Mouse (Mus musculus): Measurements from ENCODE around the gene Nol9. TPM values are rescaled to one million over a fixed set of nuclear protein-coding genes. Genes with fewer than 3 reads are reported as not detected.

The Nol9 gene
- total and polyA plus RNA-seq, 2 experiments from 2014 or later, result 7.8 to 8.0 TPM

- 86% methylated on average over 3 of the region's 3 CpGs for WGBS
- ATAC-seq (ENCODE audit: insufficient read depth, low read depth) (no peak), DNase-seq (ENCODE audit: low spot score) (no peak)
- Histone ChIP-seq H3K9me3 (replicated peaks; ENCODE audit: control insufficient read depth, low read length) (no peaks in the 10 kb centered on the region), H3K36me3 (replicated peaks; ENCODE audit: control insufficient read depth, insufficient read depth, low read length) (no peaks in the 10 kb centered on the region), H3K4me3 (ENCODE audit: low read depth, low read length) (no peak overlapping the region), H3K9ac (replicated peaks; ENCODE audit: low read depth, low read length) (no peak overlapping the region), H3K27ac (ENCODE audit: low read depth) (no peak overlapping the region), H3K4me1 (ENCODE audit: control insufficient read depth, insufficient read depth) (no peaks in the 10 kb centered on the region), H3K27me3 (ENCODE audit: control insufficient read depth, insufficient read depth, low read length) (no peaks in the 10 kb centered on the region), H3K4me2 (ENCODE audit: low read depth, low read length) (no peak overlapping the region)
- TF ChIP-seq CTCF (IDR thresholded peaks at IDR 0.05; ENCODE audit: low read depth), result no peak
- no peak for TF ChIP-seq EP300 (IDR thresholded peaks at IDR 0.05; ENCODE audit: low read depth)
Observed at GRCm38 (mm10) chr4:152079261-152079660, 40.1 kb downstream of the Nol9 start.

- no peak for TF ChIP-seq EP300 (IDR thresholded peaks at IDR 0.05; ENCODE audit: low read depth)
- TF ChIP-seq CTCF (IDR thresholded peaks at IDR 0.05; ENCODE audit: low read depth), result no peak
- Histone ChIP-seq H3K4me2 (ENCODE audit: low read depth, low read length) (no peak overlapping the region), H3K27me3 (ENCODE audit: control insufficient read depth, insufficient read depth, low read length) (no peaks in the 10 kb centered on the region), H3K9me3 (replicated peaks; ENCODE audit: control insufficient read depth, low read length) (no peaks in the 10 kb centered on the region), H3K4me3 (ENCODE audit: low read depth, low read length) (no peak overlapping the region), H3K9ac (replicated peaks; ENCODE audit: low read depth, low read length) (no peak overlapping the region), H3K36me3 (replicated peaks; ENCODE audit: control insufficient read depth, insufficient read depth, low read length) (no peaks in the 10 kb centered on the region), H3K4me1 (ENCODE audit: control insufficient read depth, insufficient read depth) (no peaks in the 10 kb centered on the region), H3K27ac (ENCODE audit: low read depth) (no peak overlapping the region)
- 59% methylated on average over 7 of the region's 7 CpGs for WGBS
- DNase-seq (ENCODE audit: low spot score) (no peak), ATAC-seq (ENCODE audit: insufficient read depth, low read depth) (no peak)
Observed at GRCm38 (mm10) chr4:152079931-152080330, 40.8 kb downstream of the Nol9 start.

DNA sequence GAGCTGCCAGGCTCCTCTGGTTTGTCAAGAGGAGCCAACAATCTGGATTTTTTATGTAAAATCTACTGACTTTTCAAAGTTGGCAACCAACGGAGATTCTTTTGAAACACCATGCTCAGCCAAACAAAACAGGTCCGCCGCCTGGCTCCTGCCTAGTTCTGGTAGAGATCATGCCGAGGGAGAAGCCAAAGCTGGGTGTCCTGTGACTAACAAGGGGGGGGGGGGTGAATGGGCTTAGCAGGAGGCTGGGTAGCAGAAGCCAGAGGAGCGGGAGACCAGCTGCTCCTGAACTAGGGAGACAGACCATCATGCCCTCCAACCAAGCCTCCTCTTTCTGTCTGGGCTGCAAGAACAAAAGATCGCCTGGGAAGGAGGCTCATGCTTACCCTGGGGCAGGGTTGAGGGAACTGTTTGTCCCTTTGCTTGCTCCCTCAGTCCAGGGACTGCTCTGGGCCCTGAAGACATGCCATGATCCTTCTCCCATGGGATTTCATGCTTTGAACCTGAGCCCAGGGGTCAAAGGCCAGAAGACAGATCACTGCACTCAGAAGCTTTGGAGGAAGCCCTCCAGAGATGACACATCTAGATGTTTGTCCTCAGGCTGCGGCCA is 44.6 kb downstream of the Nol9 start:
- WGBS, result 66% methylated on average over 7 of the region's 7 CpGs
- H3K4me3 ChIP-seq (ENCODE audit: low read depth, low read length), result no peak overlapping the region
- DNase-seq (ENCODE audit: low spot score) (no peak), ATAC-seq (ENCODE audit: insufficient read depth, low read depth) (no peak)
- no peaks in the 10 kb centered on the region for H3K36me3 ChIP-seq (replicated peaks; ENCODE audit: control insufficient read depth, insufficient read depth, low read length)
- TF ChIP-seq EP300 (IDR thresholded peaks at IDR 0.05; ENCODE audit: low read depth) (no peak), CTCF (IDR thresholded peaks at IDR 0.05; ENCODE audit: low read depth) (no peak)
- no peak overlapping the region for H3K27ac ChIP-seq (ENCODE audit: low read depth)
- H3K4me2 ChIP-seq (ENCODE audit: low read depth, low read length), result no peak overlapping the region
- 0 out of 2 replicates have a peak, but pooled peaks cover 4% of the 10 kb centered on the region for H3K27me3 ChIP-seq (ENCODE audit: control insufficient read depth, insufficient read depth, low read length)
- no peak overlapping the region for H3K9ac ChIP-seq (replicated peaks; ENCODE audit: low read depth, low read length)
- H3K9me3 ChIP-seq (replicated peaks; ENCODE audit: control insufficient read depth, low read length), result 0 out of 2 replicates have a peak, but pooled peaks cover 3% of the 10 kb centered on the region
- peaks cover 18% of the 10 kb centered on the region for H3K4me1 ChIP-seq (ENCODE audit: control insufficient read depth, insufficient read depth)

DNA sequence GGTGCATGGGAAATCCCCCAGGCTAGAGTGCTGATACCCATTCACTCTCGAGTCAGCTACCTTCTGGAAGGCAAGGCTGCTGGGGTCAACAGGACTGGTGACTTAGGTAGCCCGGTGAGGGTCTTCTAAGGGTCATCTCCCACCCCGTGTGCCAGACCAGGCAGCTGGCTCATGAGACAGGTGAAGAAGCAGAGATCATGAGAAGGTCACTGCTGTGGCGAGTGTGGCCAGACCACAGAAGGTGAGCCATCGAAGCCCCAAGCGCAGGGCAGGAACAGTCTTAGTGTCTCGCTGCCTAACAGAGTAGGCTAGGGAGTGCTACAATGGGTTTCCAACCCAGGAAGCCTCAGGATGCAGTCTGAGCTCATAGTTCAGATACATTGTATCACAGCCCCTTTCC is 45.5 kb downstream of the Nol9 start:
- DNase-seq (ENCODE audit: low spot score) (no peak), ATAC-seq (ENCODE audit: insufficient read depth, low read depth) (no peak)
- H3K4me3 ChIP-seq (ENCODE audit: low read depth, low read length), result no peak overlapping the region
- H3K36me3 ChIP-seq (replicated peaks; ENCODE audit: control insufficient read depth, insufficient read depth, low read length), result no peaks in the 10 kb centered on the region
- no peak overlapping the region for H3K4me2 ChIP-seq (ENCODE audit: low read depth, low read length)
- TF ChIP-seq CTCF (IDR thresholded peaks at IDR 0.05; ENCODE audit: low read depth), result no peak
- TF ChIP-seq EP300 (IDR thresholded peaks at IDR 0.05; ENCODE audit: low read depth), result no peak
- H3K4me1 ChIP-seq (ENCODE audit: control insufficient read depth, insufficient read depth), result peaks cover 18% of the 10 kb centered on the region
- H3K27ac ChIP-seq (ENCODE audit: low read depth), result no peak overlapping the region
- WGBS, result 80% methylated on average over 7 of the region's 7 CpGs
- 0 out of 2 replicates have a peak, but pooled peaks cover 4% of the 10 kb centered on the region for H3K27me3 ChIP-seq (ENCODE audit: control insufficient read depth, insufficient read depth, low read length)
- H3K9me3 ChIP-seq (replicated peaks; ENCODE audit: control insufficient read depth, low read length), result 0 out of 2 replicates have a peak, but pooled peaks cover 3% of the 10 kb centered on the region
- H3K9ac ChIP-seq (replicated peaks; ENCODE audit: low read depth, low read length), result no peak overlapping the region

- H3K27me3 ChIP-seq (ENCODE audit: control insufficient read depth, insufficient read depth, low read length), result 0 out of 2 replicates have a peak, but pooled peaks cover 4% of the 10 kb centered on the region
- peak overlapping the region; percentile 51 for H3K27ac ChIP-seq (ENCODE audit: low read depth)
- under 1% methylated on average over 81 of the region's 92 CpGs for WGBS
- DNase-seq (ENCODE audit: low spot score) (peak; percentile 38), ATAC-seq (ENCODE audit: insufficient read depth, low read depth) (peak; percentile 73)
- H3K4me3 ChIP-seq (ENCODE audit: low read depth, low read length), result peak overlapping the region; percentile 69
- H3K4me1 ChIP-seq (ENCODE audit: control insufficient read depth, insufficient read depth), result peaks cover 18% of the 10 kb centered on the region
- H3K36me3 ChIP-seq (replicated peaks; ENCODE audit: control insufficient read depth, insufficient read depth, low read length), result no peaks in the 10 kb centered on the region
- peak overlapping the region; percentile 69 for H3K9ac ChIP-seq (replicated peaks; ENCODE audit: low read depth, low read length)
- peak overlapping the region; percentile 88 for H3K4me2 ChIP-seq (ENCODE audit: low read depth, low read length)
- H3K9me3 ChIP-seq (replicated peaks; ENCODE audit: control insufficient read depth, low read length), result 0 out of 2 replicates have a peak, but pooled peaks cover 3% of the 10 kb centered on the region
- TF ChIP-seq CTCF (IDR thresholded peaks at IDR 0.05; ENCODE audit: low read depth), result no peak
- no peak for TF ChIP-seq EP300 (IDR thresholded peaks at IDR 0.05; ENCODE audit: low read depth)
Observed at GRCm38 (mm10) chr4:152086505-152087210, 47.5 kb downstream of the Nol9 start.

Measured in heart, postnatal 0 days (tissue).